Mouse (Mus musculus) Muller cell, postnatal 12 days (primary cell): ENCODE results near the gene Tbc1d2b.

Source experiments
- DNase-seq: peaks from one replicate; pipeline ENCODE4 v3.0.0-alpha.2; 2015; ENCODE audit errors: inconsistent ontology term

Tbc1d2b gene

DNA sequence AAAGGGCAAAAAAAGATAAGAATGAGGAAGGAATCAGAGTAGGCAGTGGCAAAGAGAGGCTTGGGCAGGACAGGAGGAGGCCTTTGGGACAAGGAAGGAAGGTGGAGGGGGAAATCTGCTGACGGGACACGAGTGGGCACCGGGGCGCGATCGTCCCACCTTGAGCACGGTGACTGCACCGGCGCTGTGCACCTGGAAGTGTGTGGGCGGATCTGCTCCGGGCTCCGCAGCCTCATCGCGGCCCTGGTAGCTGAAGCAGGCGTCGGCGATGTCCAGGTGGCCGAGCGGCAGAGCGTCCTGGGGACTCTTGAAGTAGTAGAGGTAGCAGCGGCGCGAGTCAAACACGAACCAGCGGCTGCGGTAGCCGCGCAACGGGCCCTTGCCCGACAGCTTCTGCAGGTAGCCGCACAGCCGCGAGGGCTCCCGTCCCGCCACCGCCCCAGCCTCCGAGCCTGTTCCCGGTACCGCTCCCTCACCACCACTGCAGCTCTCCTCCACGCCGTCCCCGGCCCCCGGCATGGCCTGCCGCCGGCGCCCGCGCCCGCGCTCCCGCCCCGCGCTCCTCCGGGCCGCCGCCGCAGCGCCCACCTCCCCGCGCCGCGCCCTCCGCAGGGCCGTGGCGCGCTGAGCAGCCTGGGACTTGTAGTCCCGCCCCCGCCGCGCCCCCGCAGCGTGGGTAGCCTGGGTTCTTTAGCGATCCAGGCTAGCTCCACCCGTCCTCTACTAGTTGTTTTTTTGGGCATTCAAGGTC is at the start of gene Tbc1d2b:
Gene Tbc1d2b (minus strand): TSS at position 612 of the 751 bp plus-strand sequence.
- peak; percentile 75 for DNase-seq

DNA sequence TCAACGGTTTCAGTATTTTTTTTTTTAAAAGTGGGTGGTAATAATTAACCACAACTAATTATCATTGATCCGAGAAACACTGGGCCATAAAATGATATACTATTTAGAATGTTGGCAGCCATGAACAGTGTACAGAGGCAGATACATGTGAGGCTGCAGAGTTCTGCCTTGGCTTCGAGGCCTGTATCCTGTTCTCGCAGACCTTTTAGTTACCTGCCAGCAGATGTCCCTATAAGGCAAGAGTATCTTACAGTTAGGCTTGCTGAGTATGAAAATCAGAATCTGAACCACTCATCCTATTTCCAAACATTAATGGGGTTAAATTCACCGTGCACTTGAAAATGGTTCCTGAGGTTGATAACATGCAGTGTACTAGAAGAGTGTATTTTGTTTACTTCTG is 45.7 kb upstream of the Tbc1d2b start:
- DNase-seq, result peak; percentile 11

DNA sequence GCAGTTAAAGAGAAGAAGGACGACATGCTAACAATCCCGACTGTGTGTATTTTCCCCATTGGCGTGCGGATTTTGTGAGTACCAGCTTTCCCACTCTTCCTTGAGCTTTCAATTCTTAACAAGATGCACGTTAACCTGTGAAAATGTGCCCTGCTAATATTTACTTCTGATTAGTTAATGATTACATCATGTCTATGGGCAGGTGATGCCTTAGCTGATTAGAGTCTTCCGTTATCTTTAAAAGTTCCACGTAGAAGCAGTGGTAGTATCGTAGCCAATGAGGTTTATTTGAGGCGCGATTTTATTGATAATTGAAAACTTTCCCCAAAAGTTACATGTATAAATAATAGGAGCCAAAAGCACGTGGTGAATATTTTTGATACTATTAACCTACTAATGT is 45.1 kb upstream of the Tbc1d2b start:
- DNase-seq, result no peak

DNA sequence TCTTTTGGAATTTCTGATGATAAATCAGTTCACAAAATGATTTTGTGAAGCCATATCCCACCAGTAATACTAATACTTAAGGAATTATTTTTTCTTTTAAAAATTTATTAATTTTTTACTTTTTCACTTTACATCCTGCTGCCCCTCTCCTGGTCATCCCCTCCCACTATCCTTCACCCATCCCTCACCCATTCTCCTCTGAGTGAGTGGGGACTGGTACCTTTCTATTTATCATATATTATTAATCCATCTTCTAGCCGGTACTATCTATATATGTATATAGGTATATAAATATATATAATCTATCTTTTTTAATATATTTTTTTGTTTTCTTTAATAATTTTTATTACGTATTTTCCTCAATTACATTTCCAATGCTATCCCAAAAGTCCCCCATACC is 33.6 kb upstream of the Tbc1d2b start:
- no peak for DNase-seq

DNA sequence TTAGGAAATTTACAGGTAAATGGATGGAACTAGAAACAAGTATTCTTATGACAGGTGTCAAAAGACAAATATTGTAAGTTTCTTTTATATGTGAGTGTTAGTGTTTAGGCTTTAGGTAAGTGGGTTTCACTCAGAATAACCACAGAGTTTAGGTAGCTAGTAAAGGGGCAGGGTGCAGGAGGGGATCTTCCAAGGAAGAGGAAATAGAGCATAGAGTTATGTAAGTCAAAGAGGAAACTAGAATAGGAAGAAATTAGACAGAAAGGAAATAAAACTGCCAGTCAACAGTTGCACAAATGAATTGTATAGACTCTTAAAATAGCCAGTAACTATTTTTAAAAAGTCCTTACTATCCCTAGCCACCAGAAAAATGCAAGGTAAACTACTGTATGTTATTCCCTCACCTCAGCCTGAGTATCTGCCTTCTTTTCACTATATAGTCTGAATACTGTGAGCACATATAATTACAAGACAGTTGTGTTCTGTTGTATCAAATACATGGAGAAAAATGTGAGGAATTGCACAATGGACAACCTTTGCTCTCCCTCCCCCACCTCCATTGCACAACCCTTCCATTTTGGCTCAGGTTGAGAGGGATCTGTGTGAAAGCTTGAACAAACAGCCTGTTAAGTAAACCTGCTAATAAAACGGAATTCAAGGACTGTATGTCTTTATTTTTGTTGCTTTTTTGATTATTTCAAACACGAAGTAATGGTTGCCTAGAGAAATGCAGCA is 32.7 kb upstream of the Tbc1d2b start:
- DNase-seq, result peak; percentile 7

DNA sequence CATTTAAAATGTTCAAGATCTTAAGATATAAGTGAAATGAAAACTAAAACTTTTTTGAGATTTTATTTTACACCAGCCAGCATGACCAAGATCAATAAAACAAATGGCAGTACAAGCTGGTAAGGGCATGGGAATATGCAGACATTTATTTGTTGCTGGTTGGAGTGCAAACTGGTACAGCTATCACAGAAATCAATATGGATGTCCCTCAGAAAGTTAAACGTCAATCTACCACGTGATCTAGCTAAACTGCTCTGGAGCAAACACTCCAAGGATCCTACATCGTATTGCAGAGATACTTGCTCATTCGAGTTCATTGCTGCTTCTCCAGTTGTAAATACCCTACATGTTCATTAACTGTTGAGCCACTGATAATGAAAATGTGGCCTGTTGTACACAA is 32.1 kb upstream of the Tbc1d2b start:
- no peak for DNase-seq

DNA sequence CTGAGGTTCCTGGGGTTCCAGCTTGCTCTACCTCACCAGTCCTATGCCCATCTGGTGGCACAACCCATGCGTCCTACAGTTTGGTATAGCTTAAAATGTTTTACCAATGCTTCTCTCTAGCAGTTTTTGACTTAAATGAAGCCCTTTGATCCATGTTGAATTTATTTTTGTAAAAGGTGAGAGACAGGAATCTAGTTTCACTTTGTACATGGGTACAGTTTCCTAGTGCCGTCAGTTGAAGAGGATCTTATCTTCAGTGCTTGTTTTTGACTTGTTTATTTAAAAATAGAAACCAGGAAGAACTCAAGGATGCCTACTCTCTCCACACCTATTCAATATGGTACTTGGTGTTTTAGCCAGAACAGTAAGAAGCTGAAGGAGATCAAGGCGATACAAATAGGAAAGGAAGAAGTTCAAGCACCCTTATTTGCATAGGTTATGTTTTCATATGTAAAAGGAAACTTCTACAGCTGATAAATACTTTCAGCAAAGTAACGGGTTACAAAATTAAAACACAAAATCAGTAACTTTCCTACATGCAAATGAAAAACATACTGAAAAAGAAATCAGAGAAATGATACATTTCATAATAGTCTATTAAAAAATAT is 30.6 kb upstream of the Tbc1d2b start:
- no peak for DNase-seq

DNA sequence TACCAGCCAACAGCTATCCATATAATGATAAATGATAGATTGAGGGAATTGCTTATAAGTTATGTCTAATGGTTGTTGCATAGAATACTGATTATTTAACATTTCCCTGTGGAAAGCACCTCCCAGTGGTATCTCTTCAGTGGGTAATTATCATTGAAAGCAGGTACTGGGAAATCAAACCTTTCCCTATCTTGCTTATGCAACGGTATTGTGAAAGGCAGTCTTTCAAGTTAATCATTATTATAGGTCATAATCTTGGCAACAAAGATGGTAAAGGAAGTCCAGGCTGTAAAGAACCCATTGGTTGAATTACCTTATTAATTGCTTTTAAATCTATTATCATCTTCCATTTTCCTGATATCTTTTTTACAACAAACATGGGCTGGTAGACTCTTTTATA is 27.0 kb upstream of the Tbc1d2b start:
- DNase-seq, result no peak

DNA sequence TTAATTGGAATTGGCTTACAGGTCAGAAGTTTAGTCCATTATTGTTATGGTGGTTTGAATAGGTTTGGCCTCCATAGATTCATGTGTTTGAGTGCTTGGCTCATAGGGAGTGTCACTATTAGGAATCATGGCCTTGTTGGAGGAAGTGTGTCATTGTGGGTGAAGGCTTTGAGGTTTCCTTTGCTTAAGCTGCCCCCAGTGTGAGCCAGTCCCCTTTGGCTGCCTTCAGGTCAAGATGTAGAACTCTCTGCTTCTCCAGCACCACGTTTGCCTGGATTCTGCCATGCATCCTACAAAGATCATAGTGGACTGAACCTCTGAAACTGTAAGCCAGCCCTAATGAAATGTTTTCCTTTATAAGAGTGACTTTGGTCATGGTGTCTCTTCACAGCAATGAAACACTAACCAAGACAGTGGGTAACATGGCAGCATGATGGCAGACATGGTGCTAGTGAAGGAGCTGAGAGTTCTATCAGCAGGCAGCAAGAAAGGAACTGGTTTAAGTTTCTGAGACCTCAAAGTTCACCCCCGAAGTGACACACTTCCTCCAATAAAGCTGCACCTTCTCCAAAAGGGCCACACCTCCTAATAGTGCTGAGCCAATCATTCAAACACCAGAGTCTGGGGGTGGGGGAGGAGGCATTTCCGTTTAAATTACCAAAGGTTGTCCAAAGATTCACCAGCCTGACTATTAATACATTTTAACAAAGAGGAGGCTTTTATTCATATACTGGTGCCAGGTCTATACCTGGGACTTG is 23.2 kb upstream of the Tbc1d2b start:
- no peak for DNase-seq

DNA sequence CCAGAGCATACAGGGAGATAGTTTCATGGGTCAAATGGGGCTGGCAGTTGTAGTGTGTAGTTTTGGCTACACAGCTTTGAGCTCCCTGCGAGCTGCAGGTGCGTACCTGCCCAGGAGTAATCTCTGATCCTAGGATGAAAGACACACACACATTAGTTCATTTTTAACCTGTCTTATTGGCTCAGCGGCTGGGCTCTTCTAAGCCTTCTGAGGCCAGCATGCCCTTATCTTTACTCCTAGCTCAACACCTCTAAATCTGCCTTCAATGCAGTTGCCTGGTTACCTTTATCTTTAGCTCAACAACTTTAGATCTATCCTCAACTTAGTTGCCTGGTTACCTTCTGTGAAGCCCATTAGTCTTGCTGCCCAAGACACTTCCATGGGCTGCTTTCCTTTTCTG is 7.8 kb upstream of the Tbc1d2b start:
- no peak for DNase-seq

DNA sequence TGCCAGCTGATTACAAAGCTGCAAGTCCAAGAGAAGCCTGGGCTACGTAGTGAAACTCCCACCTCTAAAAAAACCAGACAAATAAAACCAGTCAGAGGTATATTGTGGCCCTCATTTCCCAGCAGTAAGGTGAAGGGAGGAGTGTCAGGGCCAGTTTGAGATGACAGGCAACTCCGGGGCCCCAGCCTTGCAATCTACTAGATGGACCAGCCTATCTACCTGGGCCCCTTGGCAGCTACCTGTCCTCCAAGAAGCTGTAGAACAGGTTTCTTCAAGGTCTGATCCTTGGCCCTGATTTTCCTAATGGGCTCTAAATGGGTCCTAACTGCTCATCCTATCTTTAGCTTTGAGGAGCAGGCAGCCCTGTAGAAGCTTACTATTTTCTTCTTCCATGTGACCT is 7.3 kb upstream of the Tbc1d2b start:
- no peak for DNase-seq

DNA sequence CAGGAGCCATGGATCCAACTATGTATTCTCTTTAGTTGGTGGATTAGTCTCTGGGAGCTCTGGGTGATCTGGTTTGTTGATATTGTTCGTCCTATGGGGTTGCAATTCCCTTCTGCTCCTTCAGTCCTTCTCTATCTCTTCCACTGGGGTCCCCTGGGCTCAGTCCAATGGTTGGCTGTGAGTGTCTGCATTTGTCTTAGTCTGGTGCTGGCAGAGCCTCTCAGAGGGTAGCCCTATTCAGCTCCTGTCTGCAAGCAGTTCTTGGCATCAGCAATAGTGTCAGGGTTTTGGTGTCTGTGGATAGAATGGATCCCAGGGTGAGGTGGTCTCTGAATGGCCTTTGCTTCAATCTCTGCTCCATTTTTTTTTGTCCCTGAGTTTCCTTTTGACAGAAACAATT is 6.2 kb upstream of the Tbc1d2b start:
- DNase-seq, result no peak

DNA sequence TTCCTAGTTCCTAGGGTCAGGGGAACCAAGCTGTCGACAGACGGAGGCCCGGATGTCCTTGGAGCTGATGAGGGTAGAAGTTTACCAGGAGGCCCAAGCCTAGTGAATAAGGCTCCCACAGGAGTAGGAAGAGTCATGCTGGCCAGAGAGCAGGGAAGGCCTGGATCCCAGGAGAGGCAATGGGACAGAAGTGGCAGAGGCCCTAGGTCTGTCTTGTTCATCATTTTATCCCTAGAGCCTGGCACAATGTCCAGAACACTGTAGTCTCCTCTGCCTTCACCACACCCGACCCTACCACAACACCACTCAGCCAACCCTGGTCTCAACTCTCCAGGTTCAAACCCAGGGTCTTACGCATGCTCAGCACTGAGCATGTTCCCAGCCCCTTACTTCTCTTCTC is 5.3 kb upstream of the Tbc1d2b start:
- DNase-seq, result no peak

DNA sequence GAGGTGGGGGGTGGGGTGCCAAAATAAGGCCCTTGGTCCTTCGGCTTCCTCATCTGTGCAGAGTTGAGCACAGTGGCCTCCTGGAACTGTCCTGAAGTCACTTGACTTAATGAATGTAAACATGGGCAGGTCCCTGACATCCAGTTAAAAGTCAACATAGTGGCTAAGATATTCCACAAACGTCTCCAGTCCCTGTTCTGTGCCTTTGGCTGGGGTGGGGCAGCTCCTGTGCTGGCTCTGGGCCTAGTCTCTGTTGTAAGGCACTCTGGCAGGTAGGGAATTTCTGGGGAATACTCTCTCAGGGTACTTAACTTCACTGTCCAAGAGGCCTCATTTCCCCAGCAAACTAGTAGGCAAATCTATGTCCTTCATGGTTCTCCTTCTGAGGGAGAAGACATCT is 4.9 kb upstream of the Tbc1d2b start:
- DNase-seq, result no peak

DNA sequence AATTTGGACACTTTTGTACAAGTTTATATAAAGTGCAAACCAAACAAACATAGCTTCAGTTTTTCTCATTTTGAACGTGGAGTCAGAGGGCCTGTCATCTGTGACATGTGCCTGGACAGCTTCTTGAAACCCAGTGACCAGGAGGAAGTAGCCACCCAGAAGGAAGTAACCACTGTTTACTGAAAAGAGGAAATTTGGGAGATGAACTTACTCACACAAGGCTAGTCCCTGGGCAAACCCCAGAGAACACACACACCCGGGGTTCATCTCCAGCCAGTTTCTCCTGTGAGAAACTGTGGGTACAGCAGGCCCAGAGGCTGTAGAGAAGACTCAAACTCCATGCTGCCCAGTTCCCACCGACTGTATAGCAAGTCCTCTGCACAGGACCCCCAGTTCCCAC is 3.9 kb upstream of the Tbc1d2b start:
- no peak for DNase-seq

DNA sequence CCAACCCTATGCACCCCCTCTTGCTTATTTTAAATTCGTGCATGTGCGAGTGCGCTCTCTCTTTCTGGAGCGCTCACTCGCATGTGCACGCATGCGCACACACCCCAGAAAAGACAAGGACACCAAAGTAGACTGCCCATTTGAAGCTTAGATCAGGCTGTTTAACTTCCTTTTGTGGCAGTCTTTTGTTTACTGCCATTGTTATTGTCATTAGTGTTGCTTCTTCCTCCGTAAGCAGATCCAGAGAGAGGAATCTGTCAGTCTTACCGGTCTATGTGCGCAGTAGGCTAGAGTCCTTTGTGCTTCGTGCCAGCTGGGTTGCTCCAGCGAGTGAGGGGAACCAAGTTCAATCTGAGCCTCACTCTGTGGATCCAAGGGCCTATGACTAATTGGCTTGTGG is 1.7 kb upstream of the Tbc1d2b start:
- no peak for DNase-seq

DNA sequence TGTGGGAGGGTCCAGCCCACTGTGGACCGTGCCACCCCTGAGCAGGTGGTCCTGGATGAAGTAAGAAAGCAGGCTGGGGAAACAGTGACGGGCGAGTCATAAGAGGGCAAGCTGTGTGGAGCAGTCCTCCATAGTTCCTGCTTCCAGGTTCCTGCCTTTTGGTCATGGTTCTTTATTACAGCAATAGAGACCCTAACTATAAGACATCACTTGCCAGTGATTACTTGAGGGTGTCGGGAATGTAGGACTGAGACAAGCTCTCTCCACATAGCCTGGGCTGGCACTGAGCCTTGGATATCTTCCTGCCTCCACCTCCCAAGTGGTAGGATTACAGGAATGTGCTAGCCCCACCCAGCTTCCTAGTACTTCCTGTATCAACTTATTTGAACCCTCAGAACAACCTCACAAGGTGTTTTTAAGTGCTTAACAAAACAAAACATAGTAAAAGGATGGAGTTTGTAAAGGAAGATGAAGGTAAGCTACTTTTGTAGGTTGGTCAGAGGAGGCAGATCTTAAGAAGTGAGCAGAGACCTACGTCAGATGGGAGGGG is 1.0 kb upstream of the Tbc1d2b start:
- DNase-seq, result peak; percentile 11

DNA sequence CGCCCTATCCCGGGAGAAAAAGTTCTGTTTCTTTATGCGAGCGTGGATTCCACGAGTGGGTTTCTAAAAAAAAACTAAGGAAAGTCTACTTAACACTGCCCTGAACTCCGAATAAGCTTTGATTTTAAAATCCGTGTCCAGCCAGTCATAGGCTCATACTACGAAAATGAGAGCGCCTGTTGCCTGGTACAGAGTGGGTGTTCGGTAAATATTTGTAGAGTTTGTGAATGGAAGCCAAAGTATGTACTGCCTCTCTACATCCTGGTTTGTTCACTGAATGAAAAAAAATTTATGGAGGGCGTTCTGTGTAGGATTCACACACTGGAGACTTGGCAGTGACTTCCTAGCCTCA is 316 bp upstream of the Tbc1d2b start:
- no peak for DNase-seq

DNA sequence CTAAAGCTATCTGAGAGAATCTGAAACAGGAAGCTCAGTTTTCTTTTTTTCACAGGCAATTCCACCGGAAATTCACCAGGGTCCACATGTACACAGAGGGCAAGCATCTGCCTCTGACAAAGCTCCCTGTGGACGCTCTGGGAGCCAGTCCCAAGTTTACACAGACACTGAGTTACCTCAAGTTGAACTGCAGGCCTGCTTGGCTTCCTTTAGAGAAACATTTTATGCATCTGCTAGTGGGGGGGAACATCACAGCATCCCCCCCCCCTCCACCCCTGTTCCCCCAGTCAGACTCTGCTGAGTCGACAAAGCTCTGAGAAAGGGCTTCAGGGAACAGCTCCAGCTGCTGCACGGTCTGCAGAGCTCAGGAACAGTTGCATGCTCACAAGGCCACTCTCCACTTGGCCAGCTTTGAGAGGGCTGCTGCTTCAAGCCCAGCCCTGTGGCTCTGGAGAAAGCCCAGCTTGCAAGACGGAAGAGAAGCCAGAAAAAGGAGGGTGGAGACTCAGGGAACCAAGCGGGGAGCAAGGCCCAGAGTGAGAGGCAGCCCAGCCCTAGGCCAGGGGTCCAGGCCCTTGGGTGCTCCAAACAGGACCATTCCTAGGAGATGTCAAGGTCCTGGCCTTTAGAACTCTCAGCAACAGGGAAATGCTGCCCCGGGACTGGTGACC is 1.5 kb downstream of the Tbc1d2b start:
- peak; percentile 46 for DNase-seq

DNA sequence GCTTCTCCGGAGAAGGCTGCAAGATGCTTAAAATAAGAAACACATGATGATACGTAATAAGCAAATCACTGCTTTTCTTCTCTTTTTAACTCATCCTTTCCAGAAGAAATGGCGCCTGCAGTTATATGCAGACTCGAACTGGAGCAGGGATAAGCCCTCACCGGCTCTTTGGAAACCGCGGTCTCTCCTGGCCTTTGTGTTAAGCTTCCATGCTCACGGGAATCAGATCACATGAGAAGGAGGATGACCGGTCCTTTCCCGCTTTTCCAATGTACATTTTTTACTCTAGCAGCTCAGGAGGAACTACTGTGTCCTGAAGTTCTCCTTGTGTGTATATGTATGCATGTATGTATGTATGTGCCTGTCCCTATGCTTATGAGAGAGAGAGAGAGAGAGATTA is 3.7 kb downstream of the Tbc1d2b start:
- no peak for DNase-seq

DNA sequence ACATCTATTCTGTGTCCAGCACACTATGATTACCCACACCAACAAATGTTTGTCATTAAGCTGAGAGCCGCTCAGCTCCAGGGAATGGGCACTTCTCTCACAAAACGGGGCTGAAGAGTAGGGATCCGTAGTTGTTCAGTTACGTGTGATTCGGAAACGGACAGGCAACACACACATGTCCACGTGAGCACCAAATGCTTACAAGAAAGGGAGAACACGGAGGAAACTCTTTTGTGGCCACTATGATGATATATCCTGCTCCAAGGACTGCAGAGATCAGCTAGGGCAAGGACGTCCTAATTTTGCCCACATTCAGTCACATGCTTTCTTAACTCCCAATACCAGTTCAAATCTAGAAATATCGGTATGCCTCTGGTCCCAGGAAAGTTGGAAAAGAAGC is 4.5 kb downstream of the Tbc1d2b start:
- DNase-seq, result no peak
